ENCODE assay signal across 8 mouse cellular contexts in the genomic region with DNA sequence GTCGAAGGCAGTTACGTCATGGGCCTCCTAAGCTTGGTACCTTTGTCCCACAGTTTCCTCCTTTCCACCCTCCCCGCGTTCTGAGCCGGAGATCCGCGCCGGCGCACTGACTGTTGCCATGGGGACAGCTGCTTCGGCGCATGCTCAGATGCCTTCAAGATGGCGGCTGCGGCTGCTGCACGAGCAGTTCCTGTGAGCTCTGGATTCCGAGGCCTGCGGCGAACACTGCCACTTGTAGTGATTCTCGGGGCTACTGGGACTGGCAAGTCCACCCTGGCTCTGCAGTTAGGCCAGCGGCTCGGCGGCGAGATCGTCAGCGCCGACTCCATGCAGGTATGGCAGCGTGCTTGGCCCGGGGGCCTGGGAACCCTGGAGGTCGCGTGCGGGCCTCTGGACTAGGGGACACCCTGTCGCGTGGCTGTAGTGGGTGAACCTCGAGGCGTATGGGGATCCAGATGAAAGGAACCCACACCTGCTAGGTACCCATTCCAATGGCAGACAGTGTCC. TPM values are rescaled to one million over a fixed set of nuclear protein-coding genes. Genes with fewer than 3 reads are reported as not detected.
A peak's percentile ranks its signal among the peaks of the same experiment; 100 is the strongest.
DNase-seq lines count a peak whose midpoint lies in the region; ATAC-seq and TF ChIP-seq lines count a peak whose summit lies in the region.

Gene Trit1 (plus strand): TSS at position 147 of the 507 bp plus-strand sequence.

- peak within 1 kb of the TSS; percentile 34 for H3K27ac ChIP-seq in MEL (ENCODE audit: control insufficient read depth, low read depth, low read length)
- H3K27ac ChIP-seq in cerebellum, adult 2 months (ENCODE audit: insufficient read depth, low read length), result peak within 1 kb of the TSS; percentile 35; the same call in 1 of the 2 replicates
- peak within 1 kb of the TSS; percentile 96 for H3K27ac ChIP-seq in forebrain, postnatal 0 days (ENCODE audit: low read depth, low read length)
- H3K27ac ChIP-seq in lung, embryonic 16.5 days (ENCODE audit: low read length), result peak within 1 kb of the TSS; percentile 75

- no peak for TF ChIP-seq CTCF in MEL (IDR thresholded peaks at IDR 0.05 in 2 of 3, conservative IDR thresholded peaks at IDR 0.05 in 1 of 3; ENCODE audit: control insufficient read depth in 1 of 3, insufficient read depth in 1 of 3, low read depth in 2 of 3, low read length in 3 of 3, poor library complexity in 1 of 3, severe bottlenecking in 1 of 3)
- TF ChIP-seq CTCF in cerebellum, adult 2 months (IDR thresholded peaks at IDR 0.05; ENCODE audit: borderline replicate concordance, insufficient read depth, low read depth, low read length), result no peak
- TF ChIP-seq CTCF in forebrain, postnatal 0 days (IDR thresholded peaks at IDR 0.05; ENCODE audit: low read depth), result no peak

- no peak for TF ChIP-seq EP300 in MEL (IDR thresholded peaks at IDR 0.05; ENCODE audit: low read depth in 1 of 2, low read length in 2 of 2)

- H3K9ac ChIP-seq in MEL (ENCODE audit: control insufficient read depth, low read depth, low read length, poor library complexity, severe bottlenecking), result peak within 1 kb of the TSS; percentile 74
- peak within 1 kb of the TSS; percentile 91 for H3K9ac ChIP-seq in forebrain, postnatal 0 days
- H3K9ac ChIP-seq in lung, embryonic 16.5 days (ENCODE audit: low read length), result peak within 1 kb of the TSS; percentile 93

- peak; percentile 96 for DNase-seq in MEL (ENCODE audit: low read depth, low spot score)
- DNase-seq in cerebellum, adult 2 months, result peak; percentile 94 to 95
- DNase-seq in forebrain, postnatal 0 days, result peak; percentile 99
- DNase-seq in heart, postnatal 4 days, result peak; percentile 95
- DNase-seq in layer of hippocampus, adult 9-10 months (ENCODE audit: low spot score), result peak; percentile 72
- DNase-seq in ovary, postnatal 10 days (ENCODE audit: low spot score), result peak; percentile 93
- DNase-seq in thymus, postnatal 10 days (ENCODE audit: low spot score in 2 of 2), result peak; percentile 94 to 95

- H3K36me3 ChIP-seq in MEL (ENCODE audit: control insufficient read depth in 1 of 2, insufficient read depth in 2 of 2, low read length in 2 of 2), result peaks cover 9 to 13% of the 10 kb centered on the region in 2 experiments; a peak in 3 of 4 replicates
- H3K36me3 ChIP-seq in forebrain, postnatal 0 days (ENCODE audit: insufficient read depth), result no peaks in the 10 kb centered on the region
- H3K36me3 ChIP-seq in lung, embryonic 16.5 days (ENCODE audit: control insufficient read depth, insufficient read depth, low read length), result peaks cover 2% of the 10 kb centered on the region; the same call in 1 of the 2 replicates

- ATAC-seq in forebrain, postnatal 0 days, result peak; percentile 90
- ATAC-seq in lung, embryonic 16.5 days (ENCODE audit: low read depth), result peak; percentile 95

- no peaks in the 10 kb centered on the region for H3K27me3 ChIP-seq in MEL (ENCODE audit: control insufficient read depth in 1 of 2, insufficient read depth in 2 of 2, low read length in 2 of 2)
- no peaks in the 10 kb centered on the region for H3K27me3 ChIP-seq in cerebellum, adult 2 months (ENCODE audit: control insufficient read depth, insufficient read depth, low read length)
- no peaks in the 10 kb centered on the region for H3K27me3 ChIP-seq in forebrain, postnatal 0 days (ENCODE audit: insufficient read depth, low read length)
- no peaks in the 10 kb centered on the region for H3K27me3 ChIP-seq in lung, embryonic 16.5 days (ENCODE audit: control insufficient read depth, insufficient read depth, low read depth, low read length)

- peaks cover 45% of the 10 kb centered on the region for H3K79me2 ChIP-seq in MEL (ENCODE audit: control insufficient read depth, insufficient read depth, low read length, poor library complexity)

- under 1% methylated on average over 34 of the region's 34 CpGs for WGBS in cerebellum, adult 2 months
- WGBS in forebrain, postnatal 0 days, result 1% methylated on average over 34 of the region's 34 CpGs
- WGBS in lung, embryonic 16.5 days, result under 1% methylated on average over 34 of the region's 34 CpGs

- peaks cover 5% of the 10 kb centered on the region in 2 experiments; a peak in 2 of 4 replicates for H3K4me1 ChIP-seq in MEL (ENCODE audit: control insufficient read depth in 1 of 2, insufficient read depth in 2 of 2, low read length in 2 of 2)
- peaks cover 10% of the 10 kb centered on the region for H3K4me1 ChIP-seq in cerebellum, adult 2 months (ENCODE audit: control insufficient read depth, insufficient read depth, low read length)
- peaks cover 45% of the 10 kb centered on the region for H3K4me1 ChIP-seq in forebrain, postnatal 0 days (ENCODE audit: insufficient read depth)
- H3K4me1 ChIP-seq in lung, embryonic 16.5 days (replicated peaks; ENCODE audit: control insufficient read depth, insufficient read depth, low read length), result peaks cover 18% of the 10 kb centered on the region

- peak within 1 kb of the TSS; percentile 79 for H3K4me2 ChIP-seq in forebrain, postnatal 0 days (ENCODE audit: low read depth)
- H3K4me2 ChIP-seq in lung, embryonic 16.5 days (ENCODE audit: low read depth, low read length), result peak within 1 kb of the TSS; percentile 80

- no peak for TF ChIP-seq RAD21 in MEL (IDR thresholded peaks at IDR 0.05; ENCODE audit: low read depth, low read length)

- TF ChIP-seq POLR2A in MEL (IDR thresholded peaks at IDR 0.05; ENCODE audit: control insufficient read depth in 1 of 2, insufficient read depth in 1 of 2, low read depth in 1 of 2, low read length in 2 of 2, poor library complexity in 1 of 2), result peak; percentile 81 to 95
- peak; percentile 94 for TF ChIP-seq POLR2A in cerebellum, adult 2 months (IDR thresholded peaks at IDR 0.05; ENCODE audit: borderline replicate concordance, insufficient read depth, low read length)

- peak within 1 kb of the TSS; percentile 68 to 92 for H3K4me3 ChIP-seq in MEL (ENCODE audit: control insufficient read depth in 1 of 2, insufficient read depth in 1 of 2, low read depth in 2 of 2, low read length in 2 of 2)
- peak within 1 kb of the TSS; percentile 94 for H3K4me3 ChIP-seq in cerebellum, adult 2 months (replicated peaks; ENCODE audit: insufficient read depth, low read depth, low read length)
- H3K4me3 ChIP-seq in forebrain, postnatal 0 days (ENCODE audit: low read depth, low read length), result peak within 1 kb of the TSS; percentile 86
- H3K4me3 ChIP-seq in lung, embryonic 16.5 days (ENCODE audit: low read length), result peak within 1 kb of the TSS; percentile 86

- H3K9me3 ChIP-seq in MEL (replicated peaks; ENCODE audit: insufficient read depth, low read length), result no peaks in the 10 kb centered on the region
- no peaks in the 10 kb centered on the region for H3K9me3 ChIP-seq in forebrain, postnatal 0 days (ENCODE audit: low read length)
- no peaks in the 10 kb centered on the region for H3K9me3 ChIP-seq in lung, embryonic 16.5 days (ENCODE audit: control insufficient read depth, low read length)

TF ChIP-seq in MEL, 35 proteins besides CTCF, POLR2A, EP300 and RAD21:
- TF ChIP-seq MXI1 (IDR thresholded peaks at IDR 0.05; ENCODE audit: low read depth, low read length), result peak; percentile 95
- peak; percentile 79 for TF ChIP-seq HCFC1 (IDR thresholded peaks at IDR 0.05; ENCODE audit: low read depth, low read length)
- TF ChIP-seq SIN3A (IDR thresholded peaks at IDR 0.05; ENCODE audit: low read length), result peak; percentile 84
- peak; percentile 67; the same call in 1 of the 2 replicates for TF ChIP-seq POLR2AphosphoS2 (IDR thresholded peaks at IDR 0.05; ENCODE audit: low read length)
- peak; percentile 82 for TF ChIP-seq MYC (IDR thresholded peaks at IDR 0.05; ENCODE audit: low read depth, low read length)
- TF ChIP-seq ZMIZ1 (IDR thresholded peaks at IDR 0.05; ENCODE audit: low read depth, low read length), result 0 out of 2 replicates have a peak, but pooled peaks have one; percentile 51
- 0 out of 2 replicates have a peak, but pooled peaks have one; percentile 7 for TF ChIP-seq KAT2A (conservative IDR thresholded peaks at IDR 0.05; ENCODE audit: low read depth, low read length)
- TF ChIP-seq BHLHE40 (IDR thresholded peaks at IDR 0.05; ENCODE audit: borderline replicate concordance, low read depth, low read length), result peak; percentile 59
- TF ChIP-seq RCOR1 (IDR thresholded peaks at IDR 0.05; ENCODE audit: low read depth, low read length), result no peak
- peak; percentile 89 for TF ChIP-seq NELFE (IDR thresholded peaks at IDR 0.05; ENCODE audit: low read depth, low read length)
- TF ChIP-seq TBP (IDR thresholded peaks at IDR 0.05; ENCODE audit: low read depth, low read length), result peak; percentile 82
- TF ChIP-seq USF1 (IDR thresholded peaks at IDR 0.05; ENCODE audit: low read depth, low read length), result no peak
- TF ChIP-seq ELF1 (IDR thresholded peaks at IDR 0.05; ENCODE audit: low read depth, low read length), result peak; percentile 80
- peak; percentile 78 for TF ChIP-seq MAX (IDR thresholded peaks at IDR 0.05; ENCODE audit: low read length)
- peak; percentile 86 for TF ChIP-seq NRF1 (IDR thresholded peaks at IDR 0.05; ENCODE audit: insufficient read depth, low read depth, low read length, poor library complexity, severe bottlenecking)
- no peak for TF ChIP-seq TCF12 (IDR thresholded peaks at IDR 0.05; ENCODE audit: low read depth, low read length)

RNA-seq across cellular contexts. Expression of gene Trit1, which starts in this region (rescaled TPM):
- total RNA-seq in MEL (2012; rRNA removed), result 14.9 and 19.6 TPM in 2 replicates
- polyA plus RNA-seq in MEL (2012; ENCODE audit: insufficient read depth in 1 of 2, insufficient read length in 2 of 2, low read depth in 1 of 2, low replicate concordance in 2 of 2, missing spikeins in 1 of 2), result 10 to 100 TPM in 1 of 2 experiments, not detected in 1; 17.9 TPM
- polyA plus RNA-seq in cerebellum, adult 2 months (2012; rRNA removed), result 10.9 and 11.0 TPM in 2 replicates
- 22.8 and 23.7 TPM in 2 replicates for total RNA-seq in forebrain, postnatal 0 days (2014; rRNA removed)
- polyA plus RNA-seq in forebrain, postnatal 0 days (2015; fragmentation: Nextera tagmentation; extraction: Ambion mirVana), result 20.4 and 22.1 TPM in 2 replicates
- total RNA-seq in heart, postnatal 4 days (2021), result 1 to 10 TPM; 8.9 to 9.5 TPM
- 15.5 and 17.4 TPM in 2 replicates for polyA plus RNA-seq in lung, embryonic 16.5 days (2015; fragmentation: Nextera tagmentation; extraction: Ambion mirVana)

Comparison
In these comparisons a context has a peak if more than half of its experiments do, and no peak if none do; other contexts are left out.
1. Peak in every context shown above with its lines: DNase-seq, ATAC-seq, H3K4me3 ChIP-seq and H3K27ac ChIP-seq.
2. H3K27ac ChIP-seq: peak in every context shown above with its lines; median percentile 96 in forebrain, postnatal 0 days; 75 in lung, embryonic 16.5 days; 35 in cerebellum, adult 2 months; 34 in MEL.